Mouse (Mus musculus) spleen, adult 12 weeks (tissue): Measurements from ENCODE around the gene Esp6.
"Not testable (repeated sequence)": the region's sequence is repeated elsewhere in the genome, so short reads cannot be mapped to it uniquely, and the experiment has no call there.

Source experiments
- DNase-seq: peaks from one replicate; pipeline ENCODE4 v3.0.0; 2022; ENCODE audit warnings: low spot score

Gene Esp6

GRCm38 (mm10) chr17:40561207-40561606, at the start of gene Esp6:
Esp6 (plus strand) TSS chr17:40561507.
- no peak for DNase-seq

GRCm38 (mm10) chr17:40519818-40520217, 41.5 kb upstream of the Esp6 start, which contains the start of gene Esp8:
Esp8 (plus strand) TSS chr17:40520022.
- no peak for DNase-seq

GRCm38 (mm10) chr17:40529813-40530212, 31.5 kb upstream of the Esp6 start:
- DNase-seq, result no peak

GRCm38 (mm10) chr17:40531147-40531546, 30.2 kb upstream of the Esp6 start:
- no peak for DNase-seq

GRCm38 (mm10) chr17:40547005-40547404, 14.3 kb upstream of the Esp6 start:
- DNase-seq, result not testable (repeated sequence)

- no peak for DNase-seq
Observed at GRCm38 (mm10) chr17:40553470-40553869, 7.8 kb upstream of the Esp6 start.

- DNase-seq, result not testable (repeated sequence)
Observed at GRCm38 (mm10) chr17:40583906-40584305, 22.6 kb downstream of the Esp6 start.

- no peak for DNase-seq
Observed at GRCm38 (mm10) chr17:40591297-40591696, 30.0 kb downstream of the Esp6 start.

GRCm38 (mm10) chr17:40598294-40598693, 37.0 kb downstream of the Esp6 start, which contains the start of gene Esp4:
Esp4 (plus strand) TSS chr17:40598594.
- no peak for DNase-seq
